Mouse (Mus musculus): ENCODE data around the gene D630045J12Rik. TPM values are rescaled to one million over a fixed set of nuclear protein-coding genes. Genes with fewer than 3 reads are reported as not detected.

The D630045J12Rik gene
- total RNA-seq, 1 experiment: 4.1 TPM

DNA sequence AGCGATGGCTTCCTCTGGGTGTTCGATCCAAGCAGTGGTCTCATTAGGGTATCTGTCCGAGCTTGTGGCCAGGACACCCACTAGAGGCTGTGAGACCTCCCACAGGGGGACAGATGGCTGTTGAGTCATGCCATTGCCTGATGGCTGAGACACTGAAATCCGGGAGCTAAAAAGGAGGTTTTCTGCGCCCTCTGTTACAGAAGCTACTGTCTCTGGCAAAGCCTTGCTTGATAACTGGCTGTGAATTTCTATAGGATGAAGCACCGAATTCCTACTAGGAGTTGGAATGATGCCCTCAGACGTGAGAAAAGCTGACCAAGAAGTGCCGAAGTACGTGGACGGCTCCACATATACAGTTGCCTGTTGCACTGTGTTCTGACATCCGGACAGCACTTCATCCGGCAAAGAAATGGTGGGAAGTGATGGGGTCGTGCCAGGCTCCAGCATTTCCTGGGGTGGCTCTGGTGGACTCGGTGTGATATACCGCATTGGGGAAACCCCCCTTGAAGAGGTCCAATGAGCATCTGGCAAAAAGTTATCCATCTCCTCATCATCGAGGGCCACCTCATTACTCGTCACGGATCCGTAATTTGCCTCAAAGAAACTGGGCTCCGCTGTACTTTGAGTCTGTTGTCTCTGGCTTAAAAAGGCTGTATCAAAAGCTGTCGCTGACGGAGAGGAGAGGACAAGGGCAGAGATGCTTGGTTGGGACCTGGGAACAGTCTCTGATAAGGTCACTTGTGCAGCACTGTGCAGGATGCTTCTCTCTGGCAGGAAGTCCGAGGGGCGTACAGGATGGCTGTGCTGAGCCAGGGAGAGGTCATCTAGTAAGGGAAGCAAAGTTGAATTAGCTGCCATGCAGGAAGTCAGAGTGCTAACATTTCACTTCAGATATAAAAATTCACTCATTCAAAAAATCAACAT is 57.3 kb downstream of the D630045J12Rik start:
- peaks cover 5% of the 10 kb centered on the region; the same call in 1 of the 2 replicates for H3K36me3 ChIP-seq (ENCODE audit: control insufficient read depth, insufficient read depth, low read length, poor library complexity, severe bottlenecking)
- TF ChIP-seq MAFK (IDR thresholded peaks at IDR 0.05; ENCODE audit: insufficient read depth, low read depth, low read length) (no peak), ZNF384 (IDR thresholded peaks at IDR 0.05; ENCODE audit: low read depth, low read length) (no peak), CHD2 (IDR thresholded peaks at IDR 0.05; ENCODE audit: low read depth, low read length) (no peak), ZC3H11A (IDR thresholded peaks at IDR 0.05; ENCODE audit: borderline replicate concordance, low read depth, low read length) (no peak), HCFC1 (IDR thresholded peaks at IDR 0.05; ENCODE audit: borderline replicate concordance, insufficient read depth, low read length) (no peak)
- H3K4me1 ChIP-seq (ENCODE audit: control insufficient read depth in 2 of 2, insufficient read depth in 2 of 2, low read length in 2 of 2, poor library complexity in 1 of 2): no peaks in the 10 kb centered on the region
- in situ Hi-C loops (cut with MboI; ENCODE audit: low sequenced_read_pairs in 2 of 2, unreplicated experiment in 2 of 2): no loop called here
- no peak overlapping the region for H3K9ac ChIP-seq (ENCODE audit: insufficient read depth, low read depth, low read length, poor library complexity, severe bottlenecking)
- H3K4me3 ChIP-seq (ENCODE audit: insufficient read depth in 1 of 2, low read depth in 1 of 2, low read length in 2 of 2, poor library complexity in 1 of 2, severe bottlenecking in 1 of 2): no peak overlapping the region
- H3K9me3 ChIP-seq (ENCODE audit: control insufficient read depth, insufficient read depth, low read depth, low read length): no peaks in the 10 kb centered on the region
- DNase-seq (ENCODE audit: low read depth, low spot score): no peak
- H3K27ac ChIP-seq (ENCODE audit: insufficient read depth, low read depth, low read length, poor library complexity, severe bottlenecking): no peak overlapping the region

- H3K36me3 ChIP-seq (ENCODE audit: control insufficient read depth, insufficient read depth, low read length, poor library complexity, severe bottlenecking): peaks cover 5% of the 10 kb centered on the region; the same call in 1 of the 2 replicates
- H3K4me1 ChIP-seq (ENCODE audit: control insufficient read depth in 2 of 2, insufficient read depth in 2 of 2, low read length in 2 of 2, poor library complexity in 1 of 2): no peaks in the 10 kb centered on the region
- no peak overlapping the region for H3K4me3 ChIP-seq (ENCODE audit: insufficient read depth in 1 of 2, low read depth in 1 of 2, low read length in 2 of 2, poor library complexity in 1 of 2, severe bottlenecking in 1 of 2)
- in situ Hi-C loops (cut with MboI; ENCODE audit: low sequenced_read_pairs in 2 of 2, unreplicated experiment in 2 of 2): no loop called here
- TF ChIP-seq ZC3H11A (IDR thresholded peaks at IDR 0.05; ENCODE audit: borderline replicate concordance, low read depth, low read length): no peak
- no peak for TF ChIP-seq HCFC1 (IDR thresholded peaks at IDR 0.05; ENCODE audit: borderline replicate concordance, insufficient read depth, low read length)
- TF ChIP-seq ZNF384 (IDR thresholded peaks at IDR 0.05; ENCODE audit: low read depth, low read length): no peak
- H3K9me3 ChIP-seq (ENCODE audit: control insufficient read depth, insufficient read depth, low read depth, low read length): no peaks in the 10 kb centered on the region
- no peak for DNase-seq (ENCODE audit: low read depth, low spot score)
- no peak overlapping the region for H3K27ac ChIP-seq (ENCODE audit: insufficient read depth, low read depth, low read length, poor library complexity, severe bottlenecking)
- H3K9ac ChIP-seq (ENCODE audit: insufficient read depth, low read depth, low read length, poor library complexity, severe bottlenecking): no peak overlapping the region
These were observed 58.5 kb downstream of the D630045J12Rik start for GRCm38 (mm10) chr6:38195306-38195705.

GRCm38 (mm10) chr6:38194046-38194445 is 59.8 kb downstream of the D630045J12Rik start:
- H3K36me3 ChIP-seq (ENCODE audit: control insufficient read depth, insufficient read depth, low read length, poor library complexity, severe bottlenecking): peaks cover 5% of the 10 kb centered on the region; the same call in 1 of the 2 replicates
- in situ Hi-C loops (cut with MboI; ENCODE audit: low sequenced_read_pairs in 2 of 2, unreplicated experiment in 2 of 2): no loop called here

DNA sequence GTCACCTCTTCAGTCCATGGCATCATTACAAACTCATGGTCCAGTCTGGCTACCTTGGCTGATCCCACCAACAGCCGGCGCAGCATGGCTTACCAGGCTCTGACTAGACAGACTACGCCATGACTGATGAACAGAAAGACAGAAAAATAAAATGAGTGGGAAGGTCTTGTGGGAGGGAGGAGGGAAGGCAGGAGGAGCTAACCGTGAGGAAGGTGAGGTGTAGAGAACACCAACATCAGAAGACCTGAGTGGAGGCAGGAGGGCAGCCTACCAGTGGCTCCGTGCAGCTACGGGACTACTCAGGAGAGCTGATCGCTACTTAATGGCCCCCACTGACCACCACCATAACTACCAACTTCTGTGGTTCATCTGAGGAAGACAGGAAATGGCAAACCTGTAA is 60.9 kb downstream of the D630045J12Rik start:
- in situ Hi-C loops (cut with MboI; ENCODE audit: low sequenced_read_pairs in 2 of 2, unreplicated experiment in 2 of 2): no loop called here
- no peaks in the 10 kb centered on the region for H3K4me1 ChIP-seq (ENCODE audit: control insufficient read depth in 2 of 2, insufficient read depth in 2 of 2, low read length in 2 of 2, poor library complexity in 1 of 2)
- no peak overlapping the region for H3K27ac ChIP-seq (ENCODE audit: insufficient read depth, low read depth, low read length, poor library complexity, severe bottlenecking)
- H3K9me3 ChIP-seq (ENCODE audit: control insufficient read depth, insufficient read depth, low read depth, low read length): no peaks in the 10 kb centered on the region
- TF ChIP-seq CHD2 (IDR thresholded peaks at IDR 0.05; ENCODE audit: low read depth, low read length): no peak
- no peak for TF ChIP-seq HCFC1 (IDR thresholded peaks at IDR 0.05; ENCODE audit: borderline replicate concordance, insufficient read depth, low read length)
- no peak for TF ChIP-seq ZC3H11A (IDR thresholded peaks at IDR 0.05; ENCODE audit: borderline replicate concordance, low read depth, low read length)
- no peak for TF ChIP-seq MAFK (IDR thresholded peaks at IDR 0.05; ENCODE audit: insufficient read depth, low read depth, low read length)
- no peak for TF ChIP-seq ZNF384 (IDR thresholded peaks at IDR 0.05; ENCODE audit: low read depth, low read length)
- peaks cover 5% of the 10 kb centered on the region; the same call in 1 of the 2 replicates for H3K36me3 ChIP-seq (ENCODE audit: control insufficient read depth, insufficient read depth, low read length, poor library complexity, severe bottlenecking)
- DNase-seq (ENCODE audit: low read depth, low spot score): no peak
- H3K4me3 ChIP-seq (ENCODE audit: insufficient read depth in 1 of 2, low read depth in 1 of 2, low read length in 2 of 2, poor library complexity in 1 of 2, severe bottlenecking in 1 of 2): no peak overlapping the region
- H3K9ac ChIP-seq (ENCODE audit: insufficient read depth, low read depth, low read length, poor library complexity, severe bottlenecking): no peak overlapping the region

More at GRCm38 (mm10) chr6:38194046-38194445, 59.8 kb downstream of the D630045J12Rik start:
- no peak overlapping the region for H3K27ac ChIP-seq (ENCODE audit: insufficient read depth, low read depth, low read length, poor library complexity, severe bottlenecking)
- no peak for DNase-seq (ENCODE audit: low read depth, low spot score)
- no peaks in the 10 kb centered on the region for H3K9me3 ChIP-seq (ENCODE audit: control insufficient read depth, insufficient read depth, low read depth, low read length)
- H3K4me1 ChIP-seq (ENCODE audit: control insufficient read depth in 2 of 2, insufficient read depth in 2 of 2, low read length in 2 of 2, poor library complexity in 1 of 2): no peaks in the 10 kb centered on the region
- H3K4me3 ChIP-seq (ENCODE audit: insufficient read depth in 1 of 2, low read depth in 1 of 2, low read length in 2 of 2, poor library complexity in 1 of 2, severe bottlenecking in 1 of 2): no peak overlapping the region
- H3K9ac ChIP-seq (ENCODE audit: insufficient read depth, low read depth, low read length, poor library complexity, severe bottlenecking): no peak overlapping the region
- TF ChIP-seq MAFK (IDR thresholded peaks at IDR 0.05; ENCODE audit: insufficient read depth, low read depth, low read length): no peak
- TF ChIP-seq CHD2 (IDR thresholded peaks at IDR 0.05; ENCODE audit: low read depth, low read length): no peak
- TF ChIP-seq ZC3H11A (IDR thresholded peaks at IDR 0.05; ENCODE audit: borderline replicate concordance, low read depth, low read length): no peak
- TF ChIP-seq ZNF384 (IDR thresholded peaks at IDR 0.05; ENCODE audit: low read depth, low read length): no peak
- TF ChIP-seq HCFC1 (IDR thresholded peaks at IDR 0.05; ENCODE audit: borderline replicate concordance, insufficient read depth, low read length): no peak

All from ES-E14 (cell line).